Mouse (Mus musculus) T-helper 1 cell (primary cell): ENCODE measurements around the gene Drg1.
"Not testable (repeated sequence)": the region's sequence is repeated elsewhere in the genome, so short reads cannot be mapped to it uniquely, and the experiment has no call there.

Source experiments
- in situ Hi-C: fragments of 300-600 bp; cut with MboI, MseI; formaldehyde crosslinking; loops from one replicate; pipeline ENCODE4 v1.15.1; 2025; ENCODE audit warnings: high pct_unique_total_duplicates

Drg1 gene

GRCm38 (mm10) chr11:3223105-3223504, 43.1 kb downstream of the Drg1 start:
- in situ Hi-C loops: loop anchor here (5.0 kb wide), 1 partner anchor 51 kb away; no protein-coding TSS in a partner anchor

DNA sequence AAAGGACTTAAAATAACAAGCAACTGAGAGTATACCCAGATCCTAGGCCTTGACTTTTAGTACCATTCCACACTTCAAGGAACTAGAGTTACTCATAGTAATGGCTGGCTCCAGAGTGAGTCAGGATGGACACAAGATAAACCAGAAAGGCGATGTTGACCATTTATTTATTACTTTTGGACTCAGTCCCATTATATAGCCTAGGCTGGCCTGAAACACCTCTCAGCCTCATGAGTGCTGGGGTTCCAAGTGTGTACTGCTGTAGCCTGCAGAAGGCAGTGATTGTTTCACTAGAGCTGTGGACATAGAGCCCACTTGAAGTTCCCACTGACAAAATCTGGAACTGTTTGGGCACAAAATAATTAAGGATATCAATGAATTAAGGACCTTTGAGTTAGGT, 53.7 kb downstream of the Drg1 start:
- in situ Hi-C loops: loop anchor here (5.0 kb wide), 1 partner anchor 35 kb away; no protein-coding TSS in a partner anchor

- in situ Hi-C loops: loop anchor here (10.0 kb wide), 1 partner anchor 688 kb away; the partner anchor contains the start of genes 4921536K21Rik and Dusp18
Observed at GRCm38 (mm10) chr11:3206783-3207182, 59.4 kb downstream of the Drg1 start.

DNA sequence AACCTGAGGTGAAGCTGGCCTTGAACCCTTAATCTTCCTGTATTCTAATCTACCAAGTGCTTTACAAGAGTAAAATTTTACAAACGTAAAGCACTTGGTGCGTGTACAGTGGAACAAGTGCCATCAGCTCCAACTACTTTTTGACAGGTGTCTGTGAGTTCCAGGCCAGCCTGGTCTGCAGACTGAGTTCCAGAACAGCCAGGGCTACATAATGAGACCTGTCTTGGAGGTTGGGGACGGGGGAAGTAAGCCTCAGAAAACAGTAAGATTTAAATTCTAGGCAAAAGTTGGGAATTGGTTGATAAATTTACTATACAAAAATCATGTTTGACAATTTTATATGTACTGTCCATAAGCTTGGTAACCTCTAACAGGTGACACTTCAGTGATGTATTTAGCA, 61.0 kb downstream of the Drg1 start:
- in situ Hi-C loops: loop anchor here (10.0 kb wide), 1 partner anchor 690 kb away; the partner anchor contains the start of genes 4921536K21Rik and Dusp18

DNA sequence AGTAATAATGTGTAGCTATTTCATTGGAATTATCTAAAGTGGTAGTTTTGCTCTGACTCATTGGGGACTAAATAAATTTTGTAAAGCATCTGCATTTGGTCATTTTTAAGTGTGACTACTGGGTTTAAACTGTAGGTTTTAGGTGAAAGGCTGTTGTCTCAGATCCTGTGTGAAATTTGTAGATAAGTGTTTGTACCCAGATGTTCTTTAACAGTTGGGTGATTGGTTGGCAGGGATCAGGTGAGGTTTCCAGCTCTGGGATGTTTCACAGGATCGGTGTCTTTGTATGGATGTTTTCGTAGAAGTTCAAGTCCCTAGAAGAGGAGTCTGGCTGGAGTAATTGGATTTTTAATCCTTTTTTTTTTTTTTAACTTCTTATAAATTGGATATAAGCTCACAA, 62.4 kb downstream of the Drg1 start:
- in situ Hi-C loops: loop anchor here (10.0 kb wide), 1 partner anchor 691 kb away; the partner anchor contains the start of genes 4921536K21Rik and Dusp18

DNA sequence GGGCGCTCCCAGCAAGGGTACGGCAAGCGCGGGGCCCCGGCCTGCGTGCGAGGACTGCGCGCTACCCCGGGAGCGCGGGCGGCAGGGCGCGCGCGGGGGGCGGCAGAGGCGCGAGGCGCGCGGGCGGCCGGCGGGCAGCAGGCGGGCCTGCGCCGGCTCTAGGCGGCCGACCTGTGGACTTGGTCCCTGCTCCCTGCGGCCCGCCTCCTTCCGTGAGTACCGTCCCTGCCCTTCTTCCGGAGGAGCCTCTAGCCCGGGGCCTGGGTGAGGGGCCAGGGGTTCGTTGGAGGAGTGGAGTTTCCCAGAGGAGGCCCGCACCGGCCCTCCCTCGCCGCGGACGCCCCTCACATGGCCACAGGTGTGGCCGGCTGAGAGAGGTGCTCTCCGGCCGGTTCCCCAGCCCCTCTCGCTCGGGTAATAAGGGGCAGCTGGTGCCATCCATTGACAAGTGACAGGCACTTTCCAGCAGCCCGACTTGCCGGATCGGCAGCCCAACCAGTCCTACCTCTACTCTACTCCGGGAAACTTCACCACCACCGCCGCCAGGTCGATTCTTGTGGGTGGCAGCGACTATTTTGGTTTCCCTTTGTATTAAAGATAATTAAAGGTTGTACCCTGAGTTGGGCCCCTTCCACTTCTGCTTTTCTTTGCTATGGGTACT, 63.3 kb downstream of the Drg1 start:
- in situ Hi-C loops: loop anchor here (10.0 kb wide), 1 partner anchor 692 kb away; the partner anchor contains the start of genes 4921536K21Rik and Dusp18

DNA sequence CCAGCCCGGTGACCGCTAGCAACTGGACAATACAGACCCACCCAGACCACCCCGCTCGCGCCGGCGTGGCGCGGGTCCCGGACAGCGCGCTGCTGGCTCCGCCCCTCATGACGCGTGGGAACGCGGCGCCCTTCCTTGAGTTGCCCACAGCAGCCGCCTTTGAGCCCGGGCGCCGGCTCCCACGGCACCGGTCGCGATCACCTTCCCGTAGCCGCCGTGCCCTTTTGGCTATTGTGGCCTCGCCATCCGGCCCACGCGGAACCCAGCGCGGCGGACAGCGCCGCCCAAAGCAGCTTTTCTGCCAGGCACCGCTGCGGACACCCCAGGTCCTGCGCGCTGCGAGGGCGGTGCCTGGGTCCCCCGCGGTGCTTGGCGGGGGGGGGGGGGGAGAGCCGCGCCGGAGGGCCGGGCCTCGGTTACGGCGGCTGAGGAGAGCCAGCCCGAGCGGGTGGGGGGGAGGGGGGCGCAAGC, 63.9 kb downstream of the Drg1 start, which contains the start of gene Eif4enif1:
Gene Eif4enif1 (plus strand): TSS at position 162 of the 471 bp plus-strand sequence.
- in situ Hi-C loops: loop anchor here (10.0 kb wide), 1 partner anchor 693 kb away; the partner anchor contains the start of genes 4921536K21Rik and Dusp18

GRCm38 (mm10) chr11:3201326-3202230, 64.6 kb downstream of the Drg1 start:
- in situ Hi-C loops: loop anchor here (10.0 kb wide), 1 partner anchor 693 kb away; the partner anchor contains the start of genes 4921536K21Rik and Dusp18

DNA sequence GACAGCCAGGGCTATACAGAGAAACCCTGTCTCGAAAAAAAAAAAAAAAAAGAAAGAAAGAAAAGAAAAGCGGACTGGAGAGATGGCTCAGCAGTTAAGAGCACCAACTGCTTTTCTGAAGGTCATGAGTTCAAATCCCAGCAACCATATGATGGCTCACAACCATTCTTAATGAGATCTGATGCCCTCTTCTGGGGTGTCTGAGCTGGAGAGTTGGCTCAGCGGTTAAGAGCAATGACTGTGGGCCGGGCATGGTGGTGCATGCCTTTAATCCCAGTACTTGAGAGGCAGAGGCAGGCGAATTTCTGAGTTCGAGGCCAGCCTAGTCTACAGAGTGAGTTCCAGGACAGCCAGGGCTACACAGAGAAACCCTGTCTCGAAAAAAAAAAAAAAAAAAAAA, 65.6 kb downstream of the Drg1 start:
- in situ Hi-C loops: loop anchor here (10.0 kb wide), 1 partner anchor 694 kb away; the partner anchor contains the start of genes 4921536K21Rik and Dusp18

DNA sequence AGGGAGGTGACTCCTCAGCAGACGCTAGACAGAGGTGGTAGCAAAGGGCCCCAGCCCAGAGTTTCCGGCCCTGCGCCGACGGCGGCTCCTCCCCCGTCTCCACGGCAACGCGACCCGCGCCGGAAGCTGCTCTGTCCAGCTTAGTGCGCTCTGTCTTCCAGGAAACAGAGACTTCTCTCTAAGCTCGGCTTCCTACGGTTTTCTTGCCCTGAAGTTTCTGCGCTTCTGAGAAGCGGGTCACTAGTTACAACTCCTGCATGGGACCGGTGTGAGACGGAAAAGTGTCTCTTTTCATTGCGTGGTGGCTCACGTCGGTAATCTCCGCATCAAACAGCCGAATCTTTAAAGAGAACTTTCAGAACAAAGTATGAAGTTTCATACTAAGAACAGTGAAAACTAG, 72.9 kb downstream of the Drg1 start, which contains the start of gene Sfi1:
Gene Sfi1 (minus strand): TSS at position 101 of the 400 bp plus-strand sequence.
- in situ Hi-C loops: loop anchor here (5.0 kb wide), 1 partner anchor 111 kb away; no protein-coding TSS in a partner anchor

DNA sequence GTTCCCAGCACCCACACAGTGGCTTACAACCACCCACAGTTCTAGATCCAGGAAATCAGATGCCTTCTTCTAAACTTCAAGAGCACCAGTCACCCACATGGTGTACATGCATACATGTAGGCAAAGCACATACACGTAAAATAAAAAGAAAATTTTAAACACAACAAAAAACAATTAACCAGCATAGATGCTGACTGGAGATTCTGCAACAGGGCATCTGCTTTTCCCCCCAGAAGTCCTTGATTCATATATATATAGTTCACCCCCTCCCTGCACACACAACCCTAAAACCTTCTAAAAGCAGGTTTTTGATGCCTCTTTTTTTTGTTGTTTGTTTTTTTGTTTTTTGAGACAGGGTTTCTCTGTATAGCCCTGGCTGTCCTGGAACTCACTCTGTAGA, 83.5 kb downstream of the Drg1 start:
- in situ Hi-C loops: not testable (repeated sequence)

DNA sequence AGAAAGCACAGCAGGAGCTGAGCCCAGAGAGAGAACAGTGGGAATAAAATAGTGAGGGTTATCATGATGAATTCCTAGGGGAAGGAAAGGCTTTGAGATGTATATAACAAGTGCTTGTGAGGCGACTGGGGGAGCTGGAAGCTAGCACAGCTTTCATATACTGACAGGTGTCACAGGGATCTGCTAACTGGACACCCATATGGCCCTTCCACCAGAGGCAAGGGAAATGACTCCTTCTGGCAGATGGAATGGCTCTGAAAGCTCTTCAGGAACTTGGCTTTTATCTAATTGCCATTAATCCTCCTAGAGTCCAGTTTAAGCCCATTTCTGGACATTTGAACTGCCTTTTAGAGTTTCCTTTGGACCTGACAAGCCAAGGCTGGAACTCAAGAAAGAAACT, 84.2 kb downstream of the Drg1 start:
- in situ Hi-C loops: not testable (repeated sequence)

GRCm38 (mm10) chr11:3181250-3181649, 85.0 kb downstream of the Drg1 start:
- in situ Hi-C loops: not testable (repeated sequence)

DNA sequence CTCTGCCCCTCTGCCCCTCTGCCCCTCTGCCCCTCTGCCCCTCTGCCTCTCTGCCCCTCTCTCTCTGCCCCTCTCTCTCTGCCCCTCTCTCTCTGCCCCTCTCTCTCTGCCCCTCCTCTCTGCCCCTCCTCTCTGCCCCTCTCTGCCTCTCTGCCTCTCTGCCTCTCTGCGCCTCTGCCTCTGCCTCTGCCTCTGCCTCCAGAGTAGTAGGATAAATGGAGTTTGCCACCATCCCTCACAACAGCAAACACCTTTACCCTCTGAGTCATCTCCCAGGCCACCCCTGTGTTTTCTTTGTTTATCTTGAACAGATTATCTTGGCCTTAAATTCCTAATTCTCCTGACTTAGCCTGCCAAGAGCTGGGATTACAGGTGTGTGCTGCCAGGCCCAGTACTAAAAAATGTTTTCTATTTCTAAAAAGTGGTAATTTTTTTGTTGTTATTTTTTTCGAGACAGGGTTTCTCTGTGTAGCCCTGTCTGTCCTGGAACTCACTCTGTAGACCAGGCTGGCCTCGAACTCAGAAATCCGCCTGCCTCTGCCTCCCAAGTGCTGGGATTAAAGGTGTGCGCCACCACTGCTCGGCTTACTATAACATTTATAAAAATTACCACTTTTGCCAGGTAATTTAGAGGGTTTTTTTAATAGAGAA, 85.6 kb downstream of the Drg1 start:
- in situ Hi-C loops: not testable (repeated sequence)

GRCm38 (mm10) chr11:3179726-3180092, 86.5 kb downstream of the Drg1 start:
- in situ Hi-C loops: not testable (repeated sequence)

DNA sequence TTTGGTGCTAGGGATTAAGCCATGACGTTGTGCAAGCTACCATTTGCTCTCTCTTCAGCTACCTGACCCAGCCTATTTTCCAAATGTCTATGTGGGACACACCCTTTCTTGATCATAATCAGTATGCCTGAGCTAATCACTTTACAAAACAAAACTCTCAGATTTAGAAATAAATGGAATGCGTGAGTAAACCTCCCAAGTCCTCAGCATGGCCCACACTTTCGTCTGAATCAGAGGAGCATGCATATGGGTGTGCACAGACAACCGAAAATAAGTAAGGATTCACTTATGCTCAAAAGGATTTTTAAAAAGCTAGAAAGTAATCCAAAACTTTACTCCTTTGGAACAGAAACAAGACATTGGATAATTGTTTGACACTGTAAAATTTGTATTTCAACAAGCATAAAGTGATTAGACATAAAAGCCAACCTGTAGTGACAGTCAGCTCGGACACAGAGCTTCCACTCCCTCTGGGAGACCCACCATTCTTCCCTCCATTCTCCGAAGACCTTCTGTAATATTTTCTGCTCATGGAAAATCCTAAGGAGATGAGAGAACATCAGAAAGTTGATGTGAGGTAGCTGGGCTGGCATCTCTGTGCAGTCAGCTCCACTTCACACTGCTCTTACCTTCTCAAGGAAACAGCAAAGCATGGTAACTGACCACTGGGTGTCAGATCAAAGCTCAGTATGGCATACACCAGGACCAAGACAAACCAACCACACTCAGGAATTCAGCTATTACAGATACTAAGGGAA, 87.1 kb downstream of the Drg1 start:
- in situ Hi-C loops: not testable (repeated sequence)

DNA sequence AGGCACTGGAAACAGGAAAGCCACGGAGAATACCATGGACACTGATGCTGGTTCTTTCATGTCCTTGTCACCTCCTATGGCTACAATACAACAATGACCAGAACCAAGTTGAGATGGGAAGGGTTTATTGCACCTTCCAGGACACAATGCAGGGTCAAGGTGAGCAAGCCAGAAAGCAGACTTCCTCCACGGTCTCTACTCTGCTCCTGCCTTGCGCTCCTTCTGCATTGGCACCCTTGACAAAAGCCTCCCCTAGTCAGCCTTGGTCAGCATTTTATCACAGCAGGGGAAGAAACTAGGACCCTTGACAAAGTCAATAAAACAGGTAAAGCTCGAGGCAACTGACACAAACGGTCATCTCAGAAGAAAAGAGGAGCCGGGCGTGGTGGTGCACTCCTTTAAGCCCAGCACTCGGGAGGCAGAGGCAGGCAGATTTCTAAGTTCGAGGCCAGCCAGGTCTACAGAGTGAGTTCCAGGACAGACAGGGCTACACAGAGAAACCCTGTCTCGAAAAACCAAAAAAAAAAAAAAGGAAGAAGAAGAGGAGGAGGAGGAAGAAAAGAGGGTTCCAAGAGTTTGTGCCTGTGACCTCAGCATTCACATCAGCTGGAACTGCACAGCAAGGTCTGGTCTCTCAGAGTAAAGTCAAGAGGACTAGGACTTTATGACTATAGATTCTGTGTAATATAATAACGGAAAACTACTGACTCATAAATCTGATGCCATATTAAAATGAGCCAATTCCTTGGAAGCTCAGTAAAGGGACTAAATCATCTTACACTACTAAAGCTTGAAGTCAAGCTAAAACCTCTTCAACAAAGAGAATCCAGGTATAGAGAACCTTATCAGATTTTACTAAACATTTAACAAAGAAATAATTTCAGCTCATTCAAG, 92.5 kb downstream of the Drg1 start:
- in situ Hi-C loops: loop anchor here (5.0 kb wide), 1 partner anchor 49 kb away; no protein-coding TSS in a partner anchor

GRCm38 (mm10) chr11:3172526-3172925, 93.7 kb downstream of the Drg1 start:
- in situ Hi-C loops: loop anchor here (5.0 kb wide), 1 partner anchor 50 kb away; no protein-coding TSS in a partner anchor

DNA sequence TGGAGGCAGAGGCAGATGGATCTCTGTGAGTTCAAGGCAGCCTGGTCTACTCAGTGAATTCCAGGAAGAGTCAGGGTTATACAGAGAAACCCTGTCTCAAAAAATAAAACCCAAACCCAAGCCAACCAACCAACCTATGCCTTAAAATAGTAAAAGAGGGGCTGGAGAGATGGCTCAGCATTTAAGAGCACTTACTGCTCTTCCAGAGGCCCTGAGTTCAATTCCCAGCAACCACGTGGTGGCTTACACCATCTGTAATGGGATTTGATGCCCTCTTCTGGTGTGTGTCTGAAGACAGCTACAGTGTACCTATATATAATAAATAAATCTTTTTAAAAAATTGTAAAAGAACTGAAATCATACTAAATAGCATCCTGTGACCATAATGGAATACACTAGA, 94.3 kb downstream of the Drg1 start:
- in situ Hi-C loops: loop anchor here (5.0 kb wide), 1 partner anchor 50 kb away; no protein-coding TSS in a partner anchor
